Mouse (Mus musculus) midbrain, embryonic 12.5 days (tissue): ENCODE measurements around the gene Gm4767. TPM values are rescaled to one million over a fixed set of nuclear protein-coding genes. Genes with fewer than 3 reads are reported as not detected.
"Not testable (repeated sequence)": the region's sequence is repeated elsewhere in the genome, so short reads cannot be mapped to it uniquely, and the experiment has no call there.

Source experiments
- ATAC-seq: fragments of 200-750 bp; cut with Nextera tagmentation; 2 replicates; pipeline ENCODE4 v1.8.0; 2017; ENCODE audit warnings: low read depth, moderate TSS enrichment, moderate library complexity; ENCODE audit not compliant: low FRiP score
- H3K27ac ChIP-seq: fragments of 300-500 bp; sonication (generic); replicated peaks from 2 replicates; pipeline ENCODE4 v1.5.1; 2016; ENCODE audit warnings: mild to moderate bottlenecking
- H3K27me3 ChIP-seq: fragments of 300-500 bp; sonication (generic); 2 replicates; pipeline ENCODE4 v1.6.1; 2016; ENCODE audit warnings: mild to moderate bottlenecking
- H3K36me3 ChIP-seq: fragments of 300-500 bp; sonication (generic); 2 replicates; pipeline ENCODE4 v1.6.1; 2016
- H3K4me1 ChIP-seq: fragments of 300-500 bp; sonication (generic); 2 replicates; pipeline ENCODE4 v1.6.1; 2016
- H3K4me2 ChIP-seq: fragments of 300-500 bp; sonication (generic); replicated peaks from 2 replicates; pipeline ENCODE4 v1.6.1; 2016; ENCODE audit warnings: mild to moderate bottlenecking, moderate library complexity
- H3K4me3 ChIP-seq: fragments of 300-500 bp; sonication (generic); 2 replicates; pipeline ENCODE4 v1.5.1; 2016; ENCODE audit warnings: mild to moderate bottlenecking
- H3K9ac ChIP-seq: fragments of 300-500 bp; sonication (generic); replicated peaks from 2 replicates; pipeline ENCODE4 v1.6.1; 2016; ENCODE audit warnings: mild to moderate bottlenecking, moderate library complexity
- H3K9me3 ChIP-seq: fragments of 300-500 bp; sonication (generic); 2 replicates; pipeline ENCODE4 v1.6.1; 2016; ENCODE audit warnings: mild to moderate bottlenecking
- WGBS: fragments of 180-500 bp; shearing (Covaris S2); methylation state at CpG from one replicate; pipeline ENCODE4 v1.1.7; 2016; 5-methylcytosine and 5-hydroxymethylcytosine counted together
- polyA plus RNA-seq: library from polyadenylated mRNA; unstranded; fragments of >200 nt; fragmentation: Nextera tagmentation; extraction: Ambion mirVana; gene quantifications from 2 replicates; pipeline ENCODE4 v1.2.1, GENCODE M21; 2016

Gene Gm4767
- polyA plus RNA-seq: 2.5 and 2.6 TPM in 2 replicates

- not testable (repeated sequence) for ATAC-seq, H3K27ac ChIP-seq, H3K4me3 ChIP-seq, H3K4me1 ChIP-seq, H3K9ac ChIP-seq, H3K27me3 ChIP-seq, H3K4me2 ChIP-seq, H3K36me3 ChIP-seq, H3K9me3 ChIP-seq
- 34% methylated on average over 18 of the region's 20 CpGs for WGBS
These were observed at the start of gene Gm4767 for GRCm38 (mm10) chr10:81811899-81812298. Gene Gm4767 (plus strand): TSS chr10:81812186.

GRCm38 (mm10) chr10:81770506-81771403, 41.2 kb upstream of the Gm4767 start, which contains the start of gene Gm3055:
Gene Gm3055 (minus strand): TSS chr10:81771161.
- no CpG with 5 or more reads among the region's 43 CpGs for WGBS

GRCm38 (mm10) chr10:81771404-81771777, 40.6 kb upstream of the Gm4767 start:
- peak; percentile 77 for ATAC-seq
- H3K4me1 ChIP-seq, H3K27me3 ChIP-seq, H3K4me2 ChIP-seq, H3K27ac ChIP-seq, H3K4me3 ChIP-seq, H3K9ac ChIP-seq, H3K9me3 ChIP-seq, H3K36me3 ChIP-seq: not testable (repeated sequence)
- WGBS: no CpG with 5 or more reads among the region's 3 CpGs

More at GRCm38 (mm10) chr10:81770506-81771403, 41.2 kb upstream of the Gm4767 start, which contains the start of gene Gm3055:
- not testable (repeated sequence) for H3K27ac ChIP-seq, H3K4me2 ChIP-seq, H3K36me3 ChIP-seq, H3K4me1 ChIP-seq, H3K27me3 ChIP-seq, H3K9me3 ChIP-seq, H3K9ac ChIP-seq, H3K4me3 ChIP-seq
- ATAC-seq: peak; percentile 99

- H3K4me2 ChIP-seq, H3K9ac ChIP-seq, H3K4me3 ChIP-seq, ATAC-seq, H3K9me3 ChIP-seq, H3K27ac ChIP-seq, H3K4me1 ChIP-seq, H3K36me3 ChIP-seq, H3K27me3 ChIP-seq: not testable (repeated sequence)
- WGBS: no CpG with 5 or more reads among the region's 18 CpGs
These were observed 34.2 kb downstream of the Gm4767 start for GRCm38 (mm10) chr10:81846219-81846618.

GRCm38 (mm10) chr10:81863409-81864407, 51.7 kb downstream of the Gm4767 start, which contains the start of gene Gm32687:
Gene Gm32687 (plus strand): TSS chr10:81863934.
- 15% methylated on average over 5 of the region's 49 CpGs for WGBS
- not testable (repeated sequence) for H3K9ac ChIP-seq, H3K27me3 ChIP-seq, H3K27ac ChIP-seq, H3K4me2 ChIP-seq, H3K36me3 ChIP-seq, H3K4me3 ChIP-seq, H3K4me1 ChIP-seq, H3K9me3 ChIP-seq
- peak; percentile 100 for ATAC-seq

Other genes with a start within 250 kb of the Gm4767 start
- gene Tle2, start 237.6 kb upstream of the Gm4767 start, polyA plus RNA-seq: 17.8 and 17.9 TPM in 2 replicates
- gene Tle6, start 211.1 kb upstream of the Gm4767 start, polyA plus RNA-seq: 2.9 and 5.1 TPM in 2 replicates
- 2.5 and 2.6 TPM in 2 replicates for gene BC025920, start 205.9 kb upstream of the Gm4767 start, polyA plus RNA-seq
- 52.8 and 54.1 TPM in 2 replicates for gene Sirt6, start 184.4 kb upstream of the Gm4767 start, polyA plus RNA-seq
- 6.3 and 7.4 TPM in 2 replicates for gene Ankrd24, start 183.6 kb upstream of the Gm4767 start, polyA plus RNA-seq
- gene Gm10778, start 163.1 kb upstream of the Gm4767 start, polyA plus RNA-seq: 4.8 and 5.1 TPM in 2 replicates
- gene Zfp433, start 107.4 kb upstream of the Gm4767 start, polyA plus RNA-seq: 18.2 and 21.1 TPM in 2 replicates
- 15.4 and 15.8 TPM in 2 replicates for gene Gm3055, start 41.0 kb upstream of the Gm4767 start, polyA plus RNA-seq
- gene Gm32687, start 51.7 kb downstream of the Gm4767 start, polyA plus RNA-seq: 12.5 and 13.1 TPM in 2 replicates
- gene Zfp781, start 118.3 kb downstream of the Gm4767 start, polyA plus RNA-seq: 6.4 and 6.8 TPM in 2 replicates
- gene Zfp873, start 235.9 kb downstream of the Gm4767 start, polyA plus RNA-seq: 16.5 and 18.3 TPM in 2 replicates